Mouse (Mus musculus): ENCODE measurements around the gene Actl9. TPM values are rescaled to one million over a fixed set of nuclear protein-coding genes. Genes with fewer than 3 reads are reported as not detected.

Actl9 gene
- polyA plus RNA-seq (2015; fragmentation: Nextera tagmentation; extraction: Ambion mirVana) = not detected in 2 replicates

DNA sequence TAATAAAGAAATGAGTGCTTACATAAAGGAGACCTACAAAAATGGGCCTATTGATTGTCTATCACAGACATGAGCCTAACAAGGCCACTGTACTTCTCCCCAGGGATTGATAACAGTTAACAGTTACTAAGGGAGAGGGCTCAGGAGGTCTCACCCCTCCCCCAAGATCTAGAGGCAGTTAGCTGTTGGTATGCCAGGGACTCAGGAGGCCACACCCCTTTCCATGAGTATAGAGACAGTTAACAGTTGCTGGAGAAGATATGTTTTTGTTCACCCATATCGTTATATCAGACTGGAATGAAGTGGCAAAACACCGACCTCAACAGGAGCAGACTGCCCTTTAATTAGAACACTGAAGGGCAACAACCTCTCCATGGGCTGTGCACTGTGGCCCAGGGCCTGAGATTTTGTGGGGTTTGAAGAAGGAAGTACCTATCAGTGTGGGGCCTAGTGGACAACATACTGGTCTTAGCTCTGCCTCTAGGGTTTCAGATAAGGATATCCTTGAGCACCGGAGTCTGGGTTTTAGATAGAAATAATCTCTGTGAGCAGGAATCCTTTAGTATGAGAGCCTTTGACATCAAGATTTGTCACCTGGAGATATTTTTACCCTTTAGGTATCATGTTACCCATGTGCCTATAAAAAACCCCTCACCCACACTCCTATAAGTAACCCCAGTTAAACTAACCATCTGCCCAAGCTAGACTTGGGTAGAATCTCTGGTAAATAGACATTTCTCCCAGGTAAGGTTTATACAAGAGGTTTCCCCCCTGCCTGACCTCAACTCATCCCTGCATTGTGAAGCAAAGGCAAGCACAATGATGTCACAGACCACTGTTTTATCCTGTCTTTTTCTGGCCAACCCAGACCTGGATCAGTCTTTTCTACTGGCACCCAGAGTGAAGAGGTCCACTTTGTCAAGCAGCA, at the start of gene Actl9:
Gene Actl9 (plus strand): TSS at position 878 of the 928 bp plus-strand sequence.
- no peak within 1 kb of the TSS for H3K9ac ChIP-seq (ENCODE audit: low read length)
- H3K27ac ChIP-seq (ENCODE audit: low read length) = no peak within 1 kb of the TSS
- no peak for ATAC-seq (ENCODE audit: insufficient read depth, low FRiP score)
- 74% methylated on average over 3 of the region's 3 CpGs for WGBS
- no peak within 1 kb of the TSS for H3K4me2 ChIP-seq (ENCODE audit: low read depth, low read length)
- H3K36me3 ChIP-seq (ENCODE audit: control insufficient read depth, insufficient read depth, low read length) = no peaks in the 10 kb centered on the region
- H3K4me1 ChIP-seq (ENCODE audit: control insufficient read depth, insufficient read depth, low read length) = no peaks in the 10 kb centered on the region
- no peak within 1 kb of the TSS for H3K4me3 ChIP-seq (replicated peaks; ENCODE audit: low read length)
- H3K27me3 ChIP-seq (ENCODE audit: control insufficient read depth, insufficient read depth, low read length) = no peaks in the 10 kb centered on the region
- H3K9me3 ChIP-seq (replicated peaks; ENCODE audit: control insufficient read depth, low read length) = no peaks in the 10 kb centered on the region

DNA sequence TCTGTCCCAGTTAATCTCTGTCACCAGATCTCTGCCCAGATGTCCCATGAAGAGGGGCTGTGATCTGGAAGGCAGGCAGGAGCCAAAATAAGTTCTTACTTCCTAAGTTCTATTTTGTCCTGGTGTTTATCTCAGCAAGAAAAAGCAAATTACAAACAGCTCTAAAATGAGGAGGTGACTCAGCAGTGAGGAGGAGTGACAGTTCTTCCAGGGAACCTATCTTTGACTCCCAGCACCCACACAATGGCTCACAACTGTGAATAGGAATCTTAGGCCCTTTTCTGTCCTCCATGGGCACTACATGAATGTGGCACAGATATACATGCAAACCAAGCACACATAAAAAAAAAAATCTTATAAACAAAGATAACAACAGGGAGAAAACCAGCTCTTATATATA, 47.0 kb upstream of the Actl9 start:
- Histone ChIP-seq H3K4me2 (ENCODE audit: low read depth, low read length) (no peak overlapping the region), H3K4me3 (replicated peaks; ENCODE audit: low read length) (no peak overlapping the region), H3K36me3 (ENCODE audit: control insufficient read depth, insufficient read depth, low read length) (peaks cover 17% of the 10 kb centered on the region), H3K9me3 (replicated peaks; ENCODE audit: control insufficient read depth, low read length) (no peaks in the 10 kb centered on the region), H3K27ac (ENCODE audit: low read length) (no peak overlapping the region), H3K9ac (ENCODE audit: low read length) (no peak overlapping the region), H3K4me1 (ENCODE audit: control insufficient read depth, insufficient read depth, low read length) (no peaks in the 10 kb centered on the region), H3K27me3 (ENCODE audit: control insufficient read depth, insufficient read depth, low read length) (no peaks in the 10 kb centered on the region)
- no peak for ATAC-seq (ENCODE audit: insufficient read depth, low FRiP score)

DNA sequence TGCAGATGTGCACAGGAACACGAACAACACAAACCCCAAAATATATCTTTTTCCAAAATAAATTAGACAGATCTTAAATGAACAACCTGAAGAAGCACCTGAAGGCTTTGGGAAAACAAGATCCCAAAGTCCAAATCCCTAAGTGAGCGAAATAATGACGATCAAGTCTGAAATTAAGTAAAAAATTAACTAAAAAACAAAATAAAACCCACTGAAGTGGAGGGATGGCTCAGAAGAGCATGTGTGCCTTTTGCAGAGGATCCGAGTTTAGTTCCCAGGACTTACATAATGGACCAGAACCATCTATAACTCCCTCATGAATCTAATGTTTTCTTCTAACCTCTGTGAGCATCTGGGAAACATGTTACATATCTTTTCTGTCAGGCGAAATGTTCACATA, 40.4 kb upstream of the Actl9 start:
- Histone ChIP-seq H3K4me2 (ENCODE audit: low read depth, low read length) (no peak overlapping the region), H3K4me1 (ENCODE audit: control insufficient read depth, insufficient read depth, low read length) (0 out of 2 replicates have a peak, but pooled peaks cover 6% of the 10 kb centered on the region), H3K9ac (ENCODE audit: low read length) (no peak overlapping the region), H3K9me3 (replicated peaks; ENCODE audit: control insufficient read depth, low read length) (no peaks in the 10 kb centered on the region), H3K27ac (ENCODE audit: low read length) (no peak overlapping the region), H3K27me3 (ENCODE audit: control insufficient read depth, insufficient read depth, low read length) (no peaks in the 10 kb centered on the region), H3K4me3 (replicated peaks; ENCODE audit: low read length) (no peak overlapping the region), H3K36me3 (ENCODE audit: control insufficient read depth, insufficient read depth, low read length) (no peaks in the 10 kb centered on the region)
- 94% methylated on average over 5 of the region's 5 CpGs for WGBS
- no peak for ATAC-seq (ENCODE audit: insufficient read depth, low FRiP score)

DNA sequence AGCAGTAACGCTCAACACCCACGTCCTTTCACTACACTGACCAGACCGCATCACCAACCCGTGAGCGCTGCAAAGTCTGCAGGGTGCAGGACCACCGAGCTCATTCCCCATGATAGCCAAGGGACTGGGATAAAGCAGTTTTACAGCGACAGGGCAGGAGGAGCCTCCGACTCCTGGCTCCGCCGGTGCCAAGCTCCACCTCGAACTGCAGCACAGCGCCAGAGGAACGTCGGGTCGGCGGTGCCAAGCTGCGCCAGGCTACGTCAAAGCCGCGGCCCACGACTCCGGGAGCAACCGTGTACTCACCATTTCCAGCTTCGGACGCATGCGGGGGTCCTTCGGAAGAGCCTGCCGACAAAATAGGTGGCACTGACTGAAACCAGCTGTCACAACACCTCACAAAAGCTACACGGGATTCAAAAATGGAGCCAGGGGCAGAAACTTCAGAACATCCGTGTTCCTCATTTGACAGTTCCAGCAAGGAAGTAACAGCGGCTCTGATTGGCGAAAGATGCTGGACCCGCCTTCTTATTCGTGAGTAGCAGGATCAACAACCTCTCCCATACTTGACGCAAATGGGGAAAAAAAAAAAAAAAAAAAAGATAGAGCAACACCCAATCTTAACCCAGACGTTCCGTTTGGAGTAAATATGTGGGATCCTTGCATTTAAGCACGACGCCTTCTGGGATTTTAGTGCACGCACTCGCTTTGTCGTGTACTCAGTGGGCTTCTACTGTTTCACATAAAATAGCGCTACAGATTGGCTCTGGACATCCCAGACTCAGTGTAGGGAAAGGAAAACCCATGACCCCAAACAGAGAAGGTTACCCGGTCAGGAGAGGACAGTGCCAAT, 38.3 kb upstream of the Actl9 start, which contains the start of gene Zfp101:
Gene Zfp101 (minus strand): TSS at position 460 of the 853 bp plus-strand sequence.
- Histone ChIP-seq H3K9me3 (replicated peaks; ENCODE audit: control insufficient read depth, low read length) (no peaks in the 10 kb centered on the region), H3K4me2 (ENCODE audit: low read depth, low read length) (peak within 1 kb of the TSS; percentile 79), H3K27me3 (ENCODE audit: control insufficient read depth, insufficient read depth, low read length) (no peaks in the 10 kb centered on the region), H3K4me1 (ENCODE audit: control insufficient read depth, insufficient read depth, low read length) (0 out of 2 replicates have a peak, but pooled peaks cover 6% of the 10 kb centered on the region), H3K4me3 (replicated peaks; ENCODE audit: low read length) (peak within 1 kb of the TSS; percentile 76), H3K27ac (ENCODE audit: low read length) (peak within 1 kb of the TSS; percentile 77), H3K36me3 (ENCODE audit: control insufficient read depth, insufficient read depth, low read length) (no peaks in the 10 kb centered on the region), H3K9ac (ENCODE audit: low read length) (peak within 1 kb of the TSS; percentile 87)
- peak; percentile 98 for ATAC-seq (ENCODE audit: insufficient read depth, low FRiP score)
- WGBS = under 1% methylated on average over 44 of the region's 44 CpGs

DNA sequence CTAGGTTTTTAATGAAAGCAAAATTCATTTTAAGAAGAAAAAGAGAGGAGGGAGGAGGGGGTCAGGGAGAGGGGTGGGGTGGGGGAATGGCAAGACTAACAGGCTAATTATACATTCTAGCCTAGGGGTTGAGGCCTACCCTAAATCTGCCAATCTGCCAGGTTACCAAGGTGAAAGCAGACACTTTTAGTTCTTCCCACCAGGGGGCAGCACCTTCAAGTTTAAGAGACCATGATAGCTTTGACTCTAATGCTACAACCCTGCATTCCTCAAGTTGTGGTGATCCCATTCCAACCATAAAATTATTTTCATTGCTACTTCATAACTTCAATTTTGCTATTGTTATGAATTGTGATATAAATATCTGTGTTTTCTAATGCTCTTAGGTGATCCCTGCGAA, 6.5 kb downstream of the Actl9 start:
- Histone ChIP-seq H3K36me3 (ENCODE audit: control insufficient read depth, insufficient read depth, low read length) (no peaks in the 10 kb centered on the region), H3K4me1 (ENCODE audit: control insufficient read depth, insufficient read depth, low read length) (no peaks in the 10 kb centered on the region), H3K4me2 (ENCODE audit: low read depth, low read length) (no peak overlapping the region), H3K27me3 (ENCODE audit: control insufficient read depth, insufficient read depth, low read length) (no peaks in the 10 kb centered on the region), H3K9me3 (replicated peaks; ENCODE audit: control insufficient read depth, low read length) (no peaks in the 10 kb centered on the region), H3K4me3 (replicated peaks; ENCODE audit: low read length) (no peak overlapping the region), H3K9ac (ENCODE audit: low read length) (no peak overlapping the region), H3K27ac (ENCODE audit: low read length) (no peak overlapping the region)
- 69% methylated on average over 1 of the region's 1 CpGs for WGBS
- peak; percentile 53; the same call in 1 of the 2 replicates for ATAC-seq (ENCODE audit: insufficient read depth, low FRiP score)

DNA sequence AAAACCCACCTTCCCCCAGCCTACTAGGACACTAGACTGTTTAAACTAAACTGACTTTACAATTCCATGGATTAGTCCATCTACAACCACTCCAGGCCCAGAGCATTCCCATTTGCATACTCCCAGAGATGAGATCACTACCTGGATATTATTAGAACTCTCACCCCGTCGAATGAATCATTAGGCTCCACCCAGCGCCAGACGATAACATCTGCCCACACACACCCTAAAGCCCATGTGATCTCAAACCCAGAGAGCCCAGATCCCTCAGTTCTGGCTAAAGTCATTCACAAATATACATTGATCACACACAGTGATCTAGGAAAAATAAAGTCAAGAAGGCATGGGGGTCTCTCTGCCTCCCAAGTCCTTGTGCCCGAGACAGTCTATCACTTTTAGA, 7.2 kb downstream of the Actl9 start:
- no peak overlapping the region for H3K27ac ChIP-seq (ENCODE audit: low read length)
- no peak; the same call in 1 of the 2 replicates for ATAC-seq (ENCODE audit: insufficient read depth, low FRiP score)
- H3K4me1 ChIP-seq (ENCODE audit: control insufficient read depth, insufficient read depth, low read length) = no peaks in the 10 kb centered on the region
- WGBS = 52% methylated on average over 5 of the region's 5 CpGs
- H3K9me3 ChIP-seq (replicated peaks; ENCODE audit: control insufficient read depth, low read length) = no peaks in the 10 kb centered on the region
- no peaks in the 10 kb centered on the region for H3K36me3 ChIP-seq (ENCODE audit: control insufficient read depth, insufficient read depth, low read length)
- H3K4me2 ChIP-seq (ENCODE audit: low read depth, low read length) = no peak overlapping the region
- no peak overlapping the region for H3K9ac ChIP-seq (ENCODE audit: low read length)
- no peak overlapping the region for H3K4me3 ChIP-seq (replicated peaks; ENCODE audit: low read length)
- no peaks in the 10 kb centered on the region for H3K27me3 ChIP-seq (ENCODE audit: control insufficient read depth, insufficient read depth, low read length)

DNA sequence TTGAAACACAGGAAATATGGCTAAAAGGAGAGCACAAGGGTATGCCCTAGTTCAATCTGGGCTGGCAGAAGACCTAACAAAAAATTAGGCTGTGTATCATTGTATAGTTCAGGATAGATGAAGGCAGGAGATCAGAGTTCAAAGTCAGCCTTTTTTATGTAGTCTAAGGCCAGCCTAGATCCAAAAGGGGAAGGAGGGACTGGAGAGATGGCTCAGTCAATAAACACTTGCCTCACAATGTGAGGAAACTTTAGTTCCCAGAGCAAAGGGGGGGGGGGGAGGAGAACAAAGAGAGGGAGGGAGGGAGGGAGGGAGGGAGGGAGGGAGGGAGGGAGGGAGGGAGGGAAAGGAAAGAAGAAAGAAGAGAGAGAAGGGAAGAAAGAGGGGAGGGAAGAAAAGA, 8.5 kb downstream of the Actl9 start:
- no peaks in the 10 kb centered on the region for H3K36me3 ChIP-seq (ENCODE audit: control insufficient read depth, insufficient read depth, low read length)
- no peaks in the 10 kb centered on the region for H3K4me1 ChIP-seq (ENCODE audit: control insufficient read depth, insufficient read depth, low read length)
- no peaks in the 10 kb centered on the region for H3K27me3 ChIP-seq (ENCODE audit: control insufficient read depth, insufficient read depth, low read length)
- no peaks in the 10 kb centered on the region for H3K9me3 ChIP-seq (replicated peaks; ENCODE audit: control insufficient read depth, low read length)
- no peak for ATAC-seq (ENCODE audit: insufficient read depth, low FRiP score)
- no peak overlapping the region for H3K4me3 ChIP-seq (replicated peaks; ENCODE audit: low read length)
- no peak overlapping the region for H3K9ac ChIP-seq (ENCODE audit: low read length)
- no peak overlapping the region for H3K27ac ChIP-seq (ENCODE audit: low read length)
- H3K4me2 ChIP-seq (ENCODE audit: low read depth, low read length) = no peak overlapping the region

DNA sequence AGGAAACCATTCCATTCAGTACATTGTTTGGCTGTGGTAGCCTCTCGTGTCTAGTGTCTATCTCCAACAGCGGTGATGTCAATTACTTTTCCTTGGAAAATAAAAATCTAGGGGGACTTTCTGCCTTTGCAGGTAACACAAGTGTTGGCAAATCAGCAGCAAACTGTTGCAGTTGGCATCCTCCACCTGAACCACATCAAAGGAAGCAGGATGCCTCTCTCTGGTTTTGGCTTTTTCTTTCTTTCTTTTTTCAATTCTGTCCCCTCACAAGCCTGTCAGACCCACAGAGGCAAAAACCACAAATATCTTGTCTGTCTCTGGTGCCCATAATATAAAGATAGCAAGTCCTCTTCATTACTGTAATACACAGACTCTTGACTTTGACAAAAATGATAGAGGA, 23.9 kb downstream of the Actl9 start:
- no peaks in the 10 kb centered on the region for H3K9me3 ChIP-seq (replicated peaks; ENCODE audit: control insufficient read depth, low read length)
- H3K4me1 ChIP-seq (ENCODE audit: control insufficient read depth, insufficient read depth, low read length) = no peaks in the 10 kb centered on the region
- no peaks in the 10 kb centered on the region for H3K27me3 ChIP-seq (ENCODE audit: control insufficient read depth, insufficient read depth, low read length)
- WGBS = 72% methylated on average over 2 of the region's 2 CpGs
- ATAC-seq (ENCODE audit: insufficient read depth, low FRiP score) = no peak
- H3K4me3 ChIP-seq (replicated peaks; ENCODE audit: low read length) = no peak overlapping the region
- H3K27ac ChIP-seq (ENCODE audit: low read length) = no peak overlapping the region
- H3K9ac ChIP-seq (ENCODE audit: low read length) = no peak overlapping the region
- H3K36me3 ChIP-seq (ENCODE audit: control insufficient read depth, insufficient read depth, low read length) = no peaks in the 10 kb centered on the region
- no peak overlapping the region for H3K4me2 ChIP-seq (ENCODE audit: low read depth, low read length)

DNA sequence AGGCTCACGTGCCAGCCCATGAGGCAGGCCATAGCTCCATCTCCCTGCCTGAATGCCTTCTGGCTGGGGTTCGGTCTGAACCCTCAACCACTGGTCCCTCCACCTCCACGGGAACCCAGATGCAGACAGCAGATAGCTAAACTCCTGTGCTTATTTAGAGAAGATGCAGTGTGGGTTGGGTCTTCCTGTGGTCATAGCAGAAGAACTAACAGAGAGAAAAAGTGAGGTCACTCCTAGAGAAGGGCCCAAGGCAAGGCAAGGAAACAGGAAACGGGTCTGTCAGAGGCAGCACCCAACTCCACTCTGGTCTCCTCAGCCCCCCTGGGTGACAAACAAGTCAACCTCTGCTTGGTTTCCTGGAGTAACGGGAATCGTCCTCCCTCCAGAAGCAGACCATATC, 38.5 kb downstream of the Actl9 start:
- Histone ChIP-seq H3K9ac (ENCODE audit: low read length) (no peak overlapping the region), H3K27me3 (ENCODE audit: control insufficient read depth, insufficient read depth, low read length) (no peaks in the 10 kb centered on the region), H3K4me2 (ENCODE audit: low read depth, low read length) (no peak overlapping the region), H3K4me3 (replicated peaks; ENCODE audit: low read length) (no peak overlapping the region), H3K9me3 (replicated peaks; ENCODE audit: control insufficient read depth, low read length) (no peaks in the 10 kb centered on the region), H3K27ac (ENCODE audit: low read length) (no peak overlapping the region), H3K4me1 (ENCODE audit: control insufficient read depth, insufficient read depth, low read length) (no peaks in the 10 kb centered on the region), H3K36me3 (ENCODE audit: control insufficient read depth, insufficient read depth, low read length) (no peaks in the 10 kb centered on the region)
- ATAC-seq (ENCODE audit: insufficient read depth, low FRiP score) = no peak
- WGBS = 52% methylated on average over 6 of the region's 6 CpGs
